Mouse (Mus musculus) limb, embryonic 13.5 days (tissue): ENCODE results near the gene Stk39. TPM values are rescaled to one million over a fixed set of nuclear protein-coding genes. Genes with fewer than 3 reads are reported as not detected.

ENCODE experiments used
- ATAC-seq: fragments of 200-750 bp; cut with Nextera tagmentation; 2 replicates; pipeline ENCODE4 v1.8.0; 2017; ENCODE audit warnings: low read depth, moderate number of reproducible peaks, moderate TSS enrichment; ENCODE audit not compliant: low FRiP score
- H3K27ac ChIP-seq: fragments of 300-500 bp; sonication (generic); 2 replicates; pipeline ENCODE4 v1.5.1; 2015; ENCODE audit warnings: inconsistent platforms, mild to moderate bottlenecking, moderate library complexity
- H3K27me3 ChIP-seq: fragments of 300-500 bp; sonication (generic); 2 replicates; pipeline ENCODE4 v1.6.1; 2015; ENCODE audit warnings: mild to moderate bottlenecking, inconsistent platforms
- H3K36me3 ChIP-seq: fragments of 300-500 bp; sonication (generic); 2 replicates; pipeline ENCODE4 v1.6.1; 2015; ENCODE audit warnings: inconsistent platforms, mild to moderate bottlenecking, moderate library complexity
- H3K4me1 ChIP-seq: fragments of 300-500 bp; sonication (generic); 2 replicates; pipeline ENCODE4 v1.6.1; 2015; ENCODE audit warnings: inconsistent platforms
- H3K4me2 ChIP-seq: fragments of 300-500 bp; sonication (generic); replicated peaks from 2 replicates; pipeline ENCODE4 v1.6.1; 2015; ENCODE audit warnings: inconsistent platforms, mild to moderate bottlenecking, moderate library complexity
- H3K4me3 ChIP-seq: fragments of 300-500 bp; sonication (generic); 2 replicates; pipeline ENCODE4 v1.5.1; 2015; ENCODE audit warnings: moderate library complexity, mild to moderate bottlenecking, inconsistent platforms
- H3K9ac ChIP-seq: fragments of 300-500 bp; sonication (generic); 2 replicates; pipeline ENCODE4 v1.6.1; 2015; ENCODE audit warnings: mild to moderate bottlenecking, inconsistent platforms
- H3K9me3 ChIP-seq: fragments of 300-500 bp; sonication (generic); 2 replicates; pipeline ENCODE4 v1.6.1; 2016; ENCODE audit warnings: inconsistent platforms
- WGBS: fragments of 180-500 bp; shearing (Covaris S2); methylation state at CpG from one replicate; pipeline ENCODE4 v1.1.7; 2015; 5-methylcytosine and 5-hydroxymethylcytosine counted together
- polyA plus RNA-seq: library from polyadenylated mRNA; unstranded; fragments of >200 nt; fragmentation: Nextera tagmentation; extraction: Ambion mirVana; gene quantifications from 2 replicates; pipeline ENCODE4 v1.2.1, GENCODE M21; 2015

Stk39 gene
- polyA plus RNA-seq, 1 experiment from 2014 or later = 14.8 TPM

DNA sequence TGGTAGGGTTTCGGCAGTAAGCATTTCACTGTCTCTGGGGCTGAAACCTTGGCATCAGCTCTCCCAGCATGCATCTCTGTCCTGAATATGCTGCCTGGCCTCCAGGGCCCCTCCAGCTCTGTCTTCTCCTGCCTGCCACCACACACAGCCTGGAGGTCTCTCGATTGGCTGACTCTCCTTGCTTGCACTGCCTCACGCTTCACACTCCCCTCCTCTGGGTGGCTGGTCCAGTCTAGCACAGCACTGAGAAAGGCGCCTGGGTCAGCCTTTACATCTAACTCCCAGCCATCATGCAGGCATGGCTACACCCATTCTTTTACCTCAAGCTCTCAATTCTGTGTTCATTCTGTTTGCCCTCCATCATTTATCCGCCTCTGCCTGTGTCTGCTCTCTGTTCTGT is 153.6 kb downstream of the Stk39 start:
- no peak for ATAC-seq
- 75% methylated on average over 5 of the region's 5 CpGs for WGBS
- Histone ChIP-seq H3K27ac (no peak overlapping the region), H3K4me3 (no peak overlapping the region), H3K27me3 (no peaks in the 10 kb centered on the region), H3K4me1 (peaks cover 33% of the 10 kb centered on the region), H3K9ac (no peak overlapping the region), H3K9me3 (no peaks in the 10 kb centered on the region), H3K4me2 (no peak overlapping the region), H3K36me3 (no peaks in the 10 kb centered on the region)

DNA sequence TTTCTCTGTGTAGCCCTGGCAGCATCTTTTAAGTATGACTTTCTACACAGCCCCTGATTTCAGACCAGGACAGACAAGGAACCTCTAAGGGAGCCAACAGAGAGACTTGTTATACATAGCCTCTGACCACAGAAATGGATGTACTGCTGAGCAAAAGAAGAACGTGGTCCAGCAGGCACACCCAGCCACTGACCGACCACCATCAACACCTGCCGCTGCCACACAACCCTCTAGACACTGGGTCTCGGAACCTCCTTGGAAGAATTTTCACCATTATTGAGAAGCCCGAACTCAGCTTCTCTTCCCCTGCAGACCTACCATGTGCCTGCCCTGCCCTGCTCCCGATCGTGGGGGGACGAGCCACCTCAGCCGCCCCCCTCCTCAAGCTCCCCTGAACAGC is 154.2 kb downstream of the Stk39 start:
- Histone ChIP-seq H3K9ac (no peak overlapping the region), H3K27ac (no peak overlapping the region), H3K27me3 (no peaks in the 10 kb centered on the region), H3K36me3 (no peaks in the 10 kb centered on the region), H3K9me3 (no peaks in the 10 kb centered on the region), H3K4me2 (no peak overlapping the region), H3K4me1 (peaks cover 33% of the 10 kb centered on the region), H3K4me3 (no peak overlapping the region)
- 81% methylated on average over 9 of the region's 9 CpGs for WGBS
- ATAC-seq = no peak

DNA sequence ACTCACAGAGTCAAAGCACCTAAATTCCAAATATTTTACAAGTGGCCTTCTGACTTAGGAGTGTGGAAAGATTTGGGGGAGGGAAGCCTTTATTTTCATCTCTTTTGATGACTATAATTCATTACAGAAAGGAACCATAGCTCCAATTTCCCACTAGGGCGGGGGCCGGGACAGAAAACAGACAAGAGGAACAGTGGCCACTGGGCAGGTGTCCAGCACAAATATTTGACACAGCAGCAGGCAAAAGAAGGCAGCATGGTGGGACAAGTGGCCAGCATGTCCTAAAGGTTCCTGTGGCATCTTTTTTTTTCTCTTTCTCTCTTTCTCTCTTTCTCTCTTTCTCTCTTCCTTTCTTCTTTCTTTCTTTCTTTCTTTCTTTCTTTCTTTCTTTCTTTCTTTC is 154.6 kb downstream of the Stk39 start:
- no peaks in the 10 kb centered on the region for H3K27me3 ChIP-seq
- WGBS = 35% methylated on average over 2 of the region's 2 CpGs

DNA sequence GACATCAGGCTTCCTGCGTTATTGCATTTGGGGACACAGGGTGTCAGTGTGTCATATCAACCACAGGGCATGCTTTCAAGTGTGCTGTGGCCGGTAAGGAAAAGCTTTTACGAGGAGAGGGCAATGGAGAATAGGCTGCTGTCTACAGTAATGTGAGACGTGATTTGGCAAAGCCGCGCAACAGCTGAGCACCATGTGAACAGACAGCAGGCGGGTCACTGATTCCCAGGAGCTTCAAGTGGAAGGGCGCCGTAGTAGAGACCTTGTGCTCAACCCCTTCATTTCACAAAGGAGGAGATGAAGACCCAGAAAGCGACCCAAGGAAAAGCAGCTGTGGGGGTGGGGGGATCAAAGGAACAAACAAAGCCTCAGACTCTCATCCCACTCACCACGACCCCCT is 156.8 kb downstream of the Stk39 start:
- peak; percentile 79 for ATAC-seq
- Histone ChIP-seq H3K4me3 (no peak overlapping the region), H3K27ac (no peak overlapping the region), H3K27me3 (no peaks in the 10 kb centered on the region), H3K36me3 (peaks cover 2% of the 10 kb centered on the region), H3K4me1 (peaks cover 33% of the 10 kb centered on the region), H3K9ac (no peak overlapping the region), H3K9me3 (no peaks in the 10 kb centered on the region), H3K4me2 (no peak overlapping the region)
- WGBS = 56% methylated on average over 11 of the region's 11 CpGs

More for the DNA sequence above, 154.6 kb downstream of the Stk39 start:
- Histone ChIP-seq H3K4me2 (no peak overlapping the region), H3K4me3 (no peak overlapping the region), H3K9me3 (no peaks in the 10 kb centered on the region), H3K9ac (no peak overlapping the region), H3K27ac (no peak overlapping the region), H3K4me1 (peaks cover 33% of the 10 kb centered on the region), H3K36me3 (no peaks in the 10 kb centered on the region)
- ATAC-seq = no peak

DNA sequence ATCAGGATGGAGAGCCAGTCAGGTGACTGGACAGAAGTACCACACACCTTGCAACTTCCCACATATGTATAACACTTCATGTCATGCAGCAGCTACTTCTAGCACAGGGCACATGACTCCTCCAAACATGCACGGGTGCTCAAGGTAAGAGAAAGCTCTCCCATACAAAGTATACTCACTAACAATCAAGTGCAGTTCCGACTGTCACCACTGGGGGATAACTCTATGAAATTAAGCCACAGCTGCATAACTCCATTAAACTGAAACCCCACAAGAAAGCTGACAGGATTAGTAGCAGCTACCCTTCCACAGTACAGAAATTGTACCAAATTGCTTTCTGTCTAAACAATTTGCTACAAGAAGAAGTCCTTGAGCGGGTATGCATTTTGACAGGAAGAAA is 161.9 kb downstream of the Stk39 start:
- Histone ChIP-seq H3K36me3 (peaks cover 17% of the 10 kb centered on the region), H3K4me1 (peaks cover 2% of the 10 kb centered on the region), H3K9ac (no peak overlapping the region), H3K4me3 (no peak overlapping the region), H3K9me3 (no peaks in the 10 kb centered on the region), H3K27ac (no peak overlapping the region), H3K27me3 (no peaks in the 10 kb centered on the region), H3K4me2 (no peak overlapping the region)
- WGBS = 94% methylated on average over 3 of the region's 3 CpGs
- ATAC-seq = no peak

DNA sequence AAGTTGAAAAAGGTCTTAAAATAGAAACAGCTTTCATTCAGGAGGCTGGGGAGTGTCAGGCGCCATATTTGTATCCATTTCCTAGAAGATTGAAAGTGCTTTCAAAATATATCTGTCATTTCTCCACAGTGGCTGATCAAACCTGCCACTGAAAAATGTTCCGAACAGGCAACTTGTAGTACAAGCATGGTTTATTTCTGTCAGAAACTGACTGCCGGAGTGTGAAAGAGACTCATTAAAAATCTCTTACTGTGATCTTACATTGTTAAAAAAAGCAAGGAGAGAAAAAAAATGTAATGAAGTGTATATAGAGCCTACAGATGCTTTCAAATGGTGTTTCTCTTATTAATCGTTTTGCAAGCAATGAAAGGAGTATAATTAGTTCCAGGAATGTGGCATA is 165.5 kb downstream of the Stk39 start:
- Histone ChIP-seq H3K4me2 (no peak overlapping the region), H3K4me1 (no peaks in the 10 kb centered on the region), H3K36me3 (peaks cover 28% of the 10 kb centered on the region), H3K9me3 (no peaks in the 10 kb centered on the region), H3K27ac (no peak overlapping the region), H3K27me3 (no peaks in the 10 kb centered on the region), H3K9ac (no peak overlapping the region), H3K4me3 (no peak overlapping the region)
- WGBS = 32% methylated on average over 4 of the region's 4 CpGs
- ATAC-seq = no peak

DNA sequence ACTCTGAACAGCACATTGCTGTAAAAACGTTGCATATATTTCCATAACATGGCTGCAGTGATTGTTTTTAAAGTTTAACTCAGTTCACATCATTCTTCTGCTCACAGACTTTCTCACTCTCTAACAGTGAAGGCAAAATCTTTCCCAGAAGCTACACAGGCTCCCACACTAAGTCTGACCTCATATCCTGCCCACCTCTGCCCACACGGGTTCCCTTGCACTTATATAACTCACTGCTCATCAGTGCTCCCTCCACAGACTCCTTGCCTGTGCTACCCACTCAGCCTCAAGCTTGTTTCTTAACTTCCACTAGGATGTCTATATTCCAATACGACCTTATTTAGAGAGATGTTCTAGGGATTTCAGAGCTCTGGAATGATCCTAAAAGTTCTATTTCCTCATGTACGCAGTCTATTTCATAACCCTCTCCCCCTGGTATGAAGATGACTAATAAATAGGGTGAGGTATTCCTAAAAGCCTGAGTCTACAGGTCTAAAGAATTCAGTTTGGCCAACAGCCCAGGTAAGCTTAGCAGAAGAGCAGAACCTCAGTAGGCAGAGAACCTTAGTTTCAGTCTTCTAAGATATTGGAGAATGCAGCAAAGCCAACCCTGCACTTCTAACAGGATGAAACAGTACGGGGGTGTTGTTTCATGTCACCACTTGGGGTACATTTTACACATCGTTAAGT is 167.2 kb downstream of the Stk39 start:
- no peak overlapping the region for H3K4me3 ChIP-seq
- no peaks in the 10 kb centered on the region for H3K4me1 ChIP-seq
- 72% methylated on average over 6 of the region's 6 CpGs for WGBS
- no peaks in the 10 kb centered on the region for H3K9me3 ChIP-seq
- peaks cover 22% of the 10 kb centered on the region for H3K36me3 ChIP-seq
- H3K27me3 ChIP-seq = no peaks in the 10 kb centered on the region
- H3K4me2 ChIP-seq = no peak overlapping the region
- H3K27ac ChIP-seq = no peak overlapping the region
- H3K9ac ChIP-seq = no peak overlapping the region
- no peak for ATAC-seq

DNA sequence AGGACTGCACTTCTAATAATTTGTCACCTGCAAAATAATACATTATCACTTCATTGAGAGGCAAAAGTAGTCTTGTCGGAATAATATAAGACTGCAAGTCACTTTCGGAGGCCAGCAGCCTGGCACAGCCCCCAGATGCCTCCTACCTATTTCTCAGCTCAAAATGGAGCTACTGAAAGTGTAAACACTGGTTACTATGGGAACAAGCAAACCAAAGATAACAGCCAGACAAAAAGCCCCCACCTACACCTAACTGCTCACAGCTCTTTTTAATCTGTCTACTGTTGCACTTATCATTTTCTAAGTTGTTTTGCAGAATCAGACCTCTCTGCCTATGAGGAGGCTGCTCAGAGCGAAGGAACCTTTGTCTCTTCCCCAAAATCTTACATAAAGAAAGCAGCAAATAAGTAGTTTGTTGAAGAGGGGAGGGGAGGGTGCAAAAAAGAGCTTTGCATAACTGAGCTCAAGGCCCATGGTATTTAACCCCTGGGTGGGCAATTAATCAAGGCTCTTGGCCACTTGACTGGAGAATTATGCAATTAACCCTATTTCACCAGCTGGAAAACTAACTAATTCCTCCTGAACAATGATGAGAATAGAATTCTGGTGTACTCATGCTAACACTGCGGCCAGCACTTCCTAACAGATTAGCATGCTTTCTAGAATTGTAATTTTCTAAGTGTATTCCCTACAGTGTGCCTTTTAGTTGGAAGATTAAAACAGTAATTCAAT is 170.1 kb downstream of the Stk39 start:
- H3K27me3 ChIP-seq = no peaks in the 10 kb centered on the region
- peaks cover 35% of the 10 kb centered on the region for H3K36me3 ChIP-seq
- no peak for ATAC-seq
- no peak overlapping the region for H3K4me3 ChIP-seq
- no peaks in the 10 kb centered on the region for H3K9me3 ChIP-seq
- H3K4me2 ChIP-seq = no peak overlapping the region
- H3K4me1 ChIP-seq = no peaks in the 10 kb centered on the region
- WGBS = 83% methylated on average over 4 of the region's 4 CpGs
- H3K27ac ChIP-seq = no peak overlapping the region
- H3K9ac ChIP-seq = no peak overlapping the region

DNA sequence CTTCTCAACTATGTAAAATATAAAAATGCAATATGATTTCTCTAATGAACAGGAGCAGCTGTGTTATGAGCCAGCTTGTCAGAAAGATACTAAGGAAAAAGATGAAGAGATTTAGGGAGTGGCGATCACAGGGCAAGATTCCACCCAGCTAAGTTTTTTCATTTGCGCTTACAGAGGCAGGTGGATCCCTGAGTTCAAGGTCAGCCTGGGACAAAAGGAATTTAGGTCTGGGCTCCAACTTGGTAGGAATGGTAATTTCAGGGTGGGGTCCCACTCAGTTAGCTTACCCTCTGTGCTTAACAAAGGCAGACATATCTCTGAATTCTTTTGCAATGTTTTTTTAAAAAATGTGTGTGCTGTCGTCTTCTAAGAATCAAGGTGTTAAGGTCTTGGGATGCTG is 173.7 kb downstream of the Stk39 start:
- H3K27ac ChIP-seq = no peak overlapping the region
- over 99% methylated on average over 3 of the region's 3 CpGs for WGBS
- H3K9ac ChIP-seq = no peak overlapping the region
- no peak overlapping the region for H3K4me2 ChIP-seq
- H3K27me3 ChIP-seq = no peaks in the 10 kb centered on the region
- H3K4me3 ChIP-seq = no peak overlapping the region
- ATAC-seq = no peak
- H3K9me3 ChIP-seq = no peaks in the 10 kb centered on the region
- peaks cover 17% of the 10 kb centered on the region for H3K36me3 ChIP-seq
- no peaks in the 10 kb centered on the region for H3K4me1 ChIP-seq

DNA sequence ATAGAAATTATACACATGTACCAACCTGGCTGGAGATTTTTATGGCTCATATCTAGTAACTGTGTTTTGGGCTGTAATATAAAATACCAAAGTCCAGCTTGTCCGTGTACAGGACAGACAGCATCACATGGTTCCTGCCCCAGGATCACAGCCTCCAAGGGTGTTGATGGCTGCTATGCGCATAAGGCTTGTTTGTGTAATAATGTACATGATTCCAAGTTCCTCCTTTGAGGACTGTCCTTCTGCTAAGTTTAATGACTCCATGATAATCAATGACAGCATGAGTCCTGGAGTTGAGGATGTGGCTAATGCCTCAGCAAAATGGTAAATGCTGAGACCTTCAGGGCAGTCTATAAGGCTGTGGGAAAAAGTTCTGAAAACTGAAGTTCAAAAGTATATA is 174.1 kb downstream of the Stk39 start:
- no peak overlapping the region for H3K9ac ChIP-seq
- no peaks in the 10 kb centered on the region for H3K9me3 ChIP-seq
- no peak for ATAC-seq
- H3K27ac ChIP-seq = no peak overlapping the region
- no peak overlapping the region for H3K4me3 ChIP-seq
- peaks cover 4% of the 10 kb centered on the region; the same call in 1 of the 2 replicates for H3K4me1 ChIP-seq
- no peaks in the 10 kb centered on the region for H3K27me3 ChIP-seq
- WGBS = 95% methylated on average over 2 of the region's 2 CpGs
- no peak overlapping the region for H3K4me2 ChIP-seq
- H3K36me3 ChIP-seq = peaks cover 17% of the 10 kb centered on the region

DNA sequence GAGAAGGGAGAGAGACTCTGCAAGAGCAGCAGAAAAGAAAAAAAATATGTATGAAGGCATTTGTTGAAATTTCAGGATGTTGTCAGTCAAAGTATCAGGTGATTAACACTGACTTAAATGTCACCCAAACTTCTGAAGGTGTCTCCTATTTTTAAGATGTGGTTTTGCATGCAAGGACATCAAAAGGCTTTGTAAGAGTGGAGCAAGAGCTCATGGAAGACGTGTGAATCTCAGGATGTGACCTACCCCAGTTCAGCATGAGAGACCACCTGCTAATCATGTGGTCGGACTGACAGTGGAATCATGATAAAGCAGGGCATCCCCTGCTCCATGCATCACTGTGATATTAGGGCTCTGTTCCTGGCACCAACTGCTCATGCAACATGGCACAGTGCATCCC is 175.3 kb downstream of the Stk39 start:
- Histone ChIP-seq H3K4me1 (peaks cover 12% of the 10 kb centered on the region), H3K4me3 (no peak overlapping the region), H3K36me3 (peaks cover 14% of the 10 kb centered on the region), H3K9ac (no peak overlapping the region), H3K4me2 (no peak overlapping the region), H3K9me3 (no peaks in the 10 kb centered on the region), H3K27me3 (no peaks in the 10 kb centered on the region), H3K27ac (no peak overlapping the region)
- no peak for ATAC-seq
- 79% methylated on average over 2 of the region's 2 CpGs for WGBS

DNA sequence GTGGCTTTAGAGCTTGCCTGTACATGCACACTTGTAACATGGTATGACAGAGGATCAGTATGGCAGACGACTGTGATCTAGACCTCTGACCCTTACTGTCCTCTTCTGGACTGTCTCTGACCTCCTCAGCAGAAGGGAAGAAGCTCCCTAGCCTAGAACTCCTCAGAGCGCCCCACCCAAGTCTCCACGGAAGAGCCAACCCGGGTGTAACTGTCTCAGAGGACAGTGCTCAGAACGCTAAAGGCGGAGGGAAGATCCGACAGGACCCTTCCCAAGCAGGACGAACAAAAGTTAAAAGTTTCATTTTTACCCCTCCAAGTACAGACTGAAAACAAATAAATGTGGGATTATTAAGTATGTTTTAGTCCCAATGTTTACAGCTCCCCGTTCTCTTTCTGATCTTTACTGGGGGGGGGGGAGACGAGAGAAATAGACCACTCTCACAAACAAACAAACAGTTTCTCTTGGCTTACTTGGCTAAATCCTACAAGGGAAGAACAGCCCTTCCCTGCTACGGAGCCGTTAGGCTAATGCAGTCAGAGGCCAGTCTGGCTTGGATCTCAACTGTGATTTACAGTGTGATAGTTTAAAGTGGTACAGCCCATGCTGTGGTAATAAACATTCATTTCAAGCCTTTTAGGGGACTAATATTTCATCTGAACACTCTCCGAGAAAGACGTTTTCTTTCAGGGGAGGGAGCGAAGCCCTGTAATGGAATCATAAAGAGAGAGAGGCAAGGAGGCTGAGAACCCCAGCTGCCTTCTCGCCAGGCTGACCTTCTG is 179.3 kb downstream of the Stk39 start:
- Histone ChIP-seq H3K27me3 (no peaks in the 10 kb centered on the region), H3K36me3 (no peaks in the 10 kb centered on the region), H3K4me1 (peaks cover 15% of the 10 kb centered on the region), H3K27ac (no peak overlapping the region), H3K4me3 (no peak overlapping the region), H3K4me2 (0 out of 2 replicates have a peak overlapping the region, but pooled peaks have one; percentile 16), H3K9ac (no peak overlapping the region), H3K9me3 (no peaks in the 10 kb centered on the region)
- no peak for ATAC-seq
- 38% methylated on average over 16 of the region's 16 CpGs for WGBS
